Mouse (Mus musculus): ENCODE results near the gene Snapin. TPM values are rescaled to one million over a fixed set of nuclear protein-coding genes. Genes with fewer than 3 reads are reported as not detected.
A peak's percentile ranks its signal among the peaks of the same experiment; 100 is the strongest.

Gene Snapin
- polyA plus RNA-seq, 1 experiment: 45.1 TPM

DNA sequence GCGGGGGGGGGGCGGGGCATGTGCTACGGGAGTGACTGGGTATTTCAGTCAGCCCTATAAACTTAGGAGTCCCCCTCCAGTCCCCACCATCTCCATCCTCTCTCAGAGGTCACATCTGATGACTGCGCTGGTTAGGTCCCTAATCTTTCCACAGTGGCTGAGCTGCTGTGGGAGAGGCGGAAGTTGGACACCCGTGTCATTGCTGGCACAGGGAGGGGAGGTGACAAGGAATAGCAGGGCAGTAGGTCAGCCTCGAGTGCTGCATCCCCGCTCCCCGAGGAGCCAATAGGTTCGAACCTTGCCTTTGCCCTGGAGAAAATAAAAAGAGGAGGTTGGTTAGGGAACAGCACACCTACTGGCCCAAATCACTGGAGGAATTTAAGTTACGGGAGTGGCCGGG lies 40.0 kb downstream of the Snapin start:
- no peak for DNase-seq (ENCODE audit: low read depth)
- TF ChIP-seq CTCF (IDR thresholded peaks at IDR 0.05; ENCODE audit: borderline replicate concordance, extremely low read depth, insufficient read depth, insufficient read length) (no peak), POLR2A (IDR thresholded peaks at IDR 0.05; ENCODE audit: borderline replicate concordance, extremely low read depth, insufficient read depth, insufficient read length, poor library complexity, severe bottlenecking) (no peak)

- no peak for TF ChIP-seq CTCF (IDR thresholded peaks at IDR 0.05; ENCODE audit: borderline replicate concordance, extremely low read depth, insufficient read depth, insufficient read length)
- no peak for TF ChIP-seq POLR2A (IDR thresholded peaks at IDR 0.05; ENCODE audit: borderline replicate concordance, extremely low read depth, insufficient read depth, insufficient read length, poor library complexity, severe bottlenecking)
These were observed 42.2 kb downstream of the Snapin start for GRCm38 (mm10) chr3:90448626-90449025.

DNA sequence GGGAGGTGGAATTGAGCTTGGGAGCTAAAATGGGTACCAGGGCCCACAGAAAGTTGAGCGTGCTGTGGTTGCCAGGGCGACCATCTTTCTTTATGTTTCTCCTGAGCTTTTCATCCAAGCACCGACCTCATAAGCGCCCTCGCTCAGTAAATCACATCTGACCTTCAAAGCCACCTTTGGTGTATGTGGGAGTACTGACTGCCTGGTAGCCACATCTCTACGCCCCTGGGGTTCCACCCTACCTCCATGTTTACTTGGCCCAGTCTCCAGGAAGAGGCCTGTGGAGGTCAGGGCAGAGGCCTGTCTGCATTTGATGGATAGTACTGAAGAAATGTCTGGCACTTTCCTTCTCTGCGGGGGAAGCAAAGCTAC lies 43.7 kb downstream of the Snapin start:
- DNase-seq (ENCODE audit: low read depth): no peak
- TF ChIP-seq POLR2A (IDR thresholded peaks at IDR 0.05; ENCODE audit: borderline replicate concordance, extremely low read depth, insufficient read depth, insufficient read length, poor library complexity, severe bottlenecking): no peak
- TF ChIP-seq CTCF (IDR thresholded peaks at IDR 0.05; ENCODE audit: borderline replicate concordance, extremely low read depth, insufficient read depth, insufficient read length): no peak

More at GRCm38 (mm10) chr3:90448626-90449025, 42.2 kb downstream of the Snapin start:
- DNase-seq (ENCODE audit: low read depth): no peak

DNA sequence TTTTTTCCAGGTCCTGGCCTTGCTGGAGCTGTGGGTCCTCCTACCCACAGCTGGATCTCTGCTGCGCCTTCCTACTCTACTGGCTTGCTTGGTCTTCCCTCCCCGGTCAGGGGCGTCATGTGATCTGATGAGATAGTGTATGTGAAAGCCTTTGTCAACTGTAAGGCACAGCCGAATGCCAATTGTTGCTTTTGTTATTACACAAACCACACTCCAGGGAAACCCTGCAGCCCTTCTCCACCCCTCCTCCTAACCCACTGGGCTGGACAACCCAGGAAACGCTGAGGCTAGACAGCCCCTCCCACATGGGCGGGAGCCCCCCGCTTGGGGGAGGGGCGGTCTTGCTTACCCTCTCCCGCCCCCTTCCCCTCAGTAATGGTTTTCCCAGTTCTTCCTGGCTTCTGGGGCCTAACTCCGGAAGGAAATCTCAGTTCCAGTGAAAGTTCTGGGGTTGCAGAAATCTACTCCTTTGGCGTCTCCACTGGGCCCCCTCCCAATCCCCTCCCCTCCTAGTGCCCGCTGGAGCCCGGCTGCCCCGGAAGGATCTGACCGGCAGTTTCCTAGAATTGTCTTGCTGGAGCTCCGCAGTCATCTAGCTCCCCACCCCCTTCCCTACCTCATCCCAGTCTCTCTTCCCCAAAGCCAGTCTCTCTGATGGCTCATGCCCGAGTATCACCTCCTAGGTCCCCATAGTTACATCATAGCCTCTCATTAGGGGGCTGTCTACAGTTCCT lies 44.3 kb downstream of the Snapin start:
- peak; percentile 93 for DNase-seq (ENCODE audit: low read depth)
- peak; percentile 28; the same call in 1 of the 2 replicates for TF ChIP-seq POLR2A (IDR thresholded peaks at IDR 0.05; ENCODE audit: borderline replicate concordance, extremely low read depth, insufficient read depth, insufficient read length, poor library complexity, severe bottlenecking)
- no peak for TF ChIP-seq CTCF (IDR thresholded peaks at IDR 0.05; ENCODE audit: borderline replicate concordance, extremely low read depth, insufficient read depth, insufficient read length)

- DNase-seq (ENCODE audit: low read depth): peak; percentile 6
- TF ChIP-seq POLR2A (IDR thresholded peaks at IDR 0.05; ENCODE audit: borderline replicate concordance, extremely low read depth, insufficient read depth, insufficient read length, poor library complexity, severe bottlenecking): no peak
These were observed 45.2 kb downstream of the Snapin start for GRCm38 (mm10) chr3:90445417-90446200.

DNA sequence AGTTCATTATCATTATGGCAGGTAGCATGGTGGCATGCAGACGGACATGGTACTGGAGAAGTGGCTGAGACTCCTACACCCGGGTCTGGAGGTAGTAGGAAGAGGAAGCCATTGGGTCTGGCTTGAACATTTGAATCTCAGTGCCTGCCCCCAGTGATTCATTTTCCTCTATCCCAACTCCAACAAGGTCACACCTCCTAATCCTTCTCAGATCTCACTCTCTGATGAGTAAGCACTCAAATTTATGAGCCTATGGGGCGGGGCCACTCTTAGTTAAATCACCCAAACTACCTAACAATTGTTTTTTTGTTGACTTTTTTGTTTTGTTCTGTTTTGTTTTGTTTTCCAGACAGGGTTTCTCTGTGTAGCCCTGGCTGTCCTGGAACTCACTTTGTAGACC lies 46.9 kb downstream of the Snapin start:
- no peak for DNase-seq (ENCODE audit: low read depth)
- no peak for TF ChIP-seq POLR2A (IDR thresholded peaks at IDR 0.05; ENCODE audit: borderline replicate concordance, extremely low read depth, insufficient read depth, insufficient read length, poor library complexity, severe bottlenecking)
- no peak for TF ChIP-seq CTCF (IDR thresholded peaks at IDR 0.05; ENCODE audit: borderline replicate concordance, extremely low read depth, insufficient read depth, insufficient read length)

GRCm38 (mm10) chr3:90440756-90441155 lies 50.1 kb downstream of the Snapin start:
- TF ChIP-seq POLR2A (IDR thresholded peaks at IDR 0.05; ENCODE audit: borderline replicate concordance, extremely low read depth, insufficient read depth, insufficient read length, poor library complexity, severe bottlenecking) (no peak), CTCF (IDR thresholded peaks at IDR 0.05; ENCODE audit: borderline replicate concordance, extremely low read depth, insufficient read depth, insufficient read length) (no peak)
- DNase-seq (ENCODE audit: low read depth): no peak

Other genes starting within 250 kb of the Snapin start
- 1.3 and 2.4 TPM in 2 replicates for gene Creb3l4, start 247.5 kb downstream of the Snapin start, polyA plus RNA-seq (2012; rRNA removed)
- 24.0 and 35.8 TPM in 2 replicates for gene Slc39a1, start 242.9 kb downstream of the Snapin start, polyA plus RNA-seq (2012; rRNA removed)
- gene Crtc2, start 236.9 kb downstream of the Snapin start, polyA plus RNA-seq (2012; rRNA removed): 62.1 and 72.8 TPM in 2 replicates
- 29.3 and 30.7 TPM in 2 replicates for gene Dennd4b, start 225.8 kb downstream of the Snapin start, polyA plus RNA-seq (2012; rRNA removed)
- 27.3 and 52.6 TPM in 2 replicates for gene Gatad2b, start 197.9 kb downstream of the Snapin start, polyA plus RNA-seq (2012; rRNA removed)
- 52.9 and 55.5 TPM in 2 replicates for gene Slc27a3, start 101.1 kb downstream of the Snapin start, polyA plus RNA-seq (2012; rRNA removed)
- 56.0 and 66.1 TPM in 2 replicates for gene Ints3, start 57.4 kb downstream of the Snapin start, polyA plus RNA-seq (2012; rRNA removed)
- gene Npr1, start 25.2 kb downstream of the Snapin start, polyA plus RNA-seq (2012; rRNA removed): 5.8 and 7.5 TPM in 2 replicates
- 183 TPM in 2 replicates for gene Ilf2, start 14.9 kb downstream of the Snapin start, polyA plus RNA-seq (2012; rRNA removed)
- 199 and 209 TPM in 2 replicates for gene Chtop, start 18.5 kb upstream of the Snapin start, polyA plus RNA-seq (2012; rRNA removed)
- gene S100a1, start 23.4 kb upstream of the Snapin start, polyA plus RNA-seq (2012; rRNA removed): 7.4 and 8.1 TPM in 2 replicates
- gene S100a13, start 23.4 kb upstream of the Snapin start, polyA plus RNA-seq (2012; rRNA removed): 6.4 and 6.7 TPM in 2 replicates
- 1.4 and 2.3 TPM in 2 replicates for gene S100a14, start 35.8 kb upstream of the Snapin start, polyA plus RNA-seq (2012; rRNA removed)
- 22.5 and 22.9 TPM in 2 replicates for gene S100a16, start 46.2 kb upstream of the Snapin start, polyA plus RNA-seq (2012; rRNA removed)
- gene S100a3, start 69.5 kb upstream of the Snapin start, polyA plus RNA-seq (2012; rRNA removed): 1.1 TPM in 1 of 2 replicates, not detected in the other
- gene S100a2, start 99.2 kb upstream of the Snapin start, polyA plus RNA-seq (2012; rRNA removed): not detected in 2 replicates
- gene Gm42674, start 110.9 kb upstream of the Snapin start, polyA plus RNA-seq (2012; rRNA removed): not detected in 2 replicates
- gene S100a4, start 112.7 kb upstream of the Snapin start, polyA plus RNA-seq (2012; rRNA removed): 1.6 and 2.5 TPM in 2 replicates
- not detected in 2 replicates for gene S100a5, start 117.5 kb upstream of the Snapin start, polyA plus RNA-seq (2012; rRNA removed)
- 22.2 and 26.1 TPM in 2 replicates for gene S100a6, start 121.8 kb upstream of the Snapin start, polyA plus RNA-seq (2012; rRNA removed)
- 0.14 TPM in 1 of 2 replicates, not detected in the other for gene S100a7a, start 163.0 kb upstream of the Snapin start, polyA plus RNA-seq (2012; rRNA removed)
- 3.0 and 7.4 TPM in 2 replicates for gene S100a8, start 177.9 kb upstream of the Snapin start, polyA plus RNA-seq (2012; rRNA removed)
- gene S100a9, start 204.7 kb upstream of the Snapin start, polyA plus RNA-seq (2012; rRNA removed): 3.7 and 7.0 TPM in 2 replicates
- not detected in 2 replicates for gene Pglyrp4, start 235.9 kb upstream of the Snapin start, polyA plus RNA-seq (2012; rRNA removed)